Comparison of ENCODE assay signal across 18 mouse cellular contexts in genomic region chr10:11739574-11740368, GRCm38 (mm10).
DNase-seq lines count a peak whose midpoint lies in the region; ATAC-seq lines count a peak whose summit lies in the region.
"Had no signal": no experiment of that assay in that cellular context is flagged by ENCODE, and none has a peak within 500 bp of the region (broad histone marks: within the 10 kb centered on the region; RNA-seq: fewer than 3 reads in every experiment).

No protein-coding gene starts in this region.

- H3K27ac ChIP-seq in forebrain, embryonic 15.5 days (replicated peaks): no peak overlapping the region
- H3K27ac ChIP-seq in forebrain, embryonic 10.5 days: no peak overlapping the region
- 0 out of 2 replicates have a peak overlapping the region, but pooled peaks have one; percentile 17 for H3K27ac ChIP-seq in limb, embryonic 13.5 days
- H3K27ac ChIP-seq in limb, embryonic 10.5 days: no peak overlapping the region
- H3K27ac ChIP-seq in embryonic facial prominence, embryonic 13.5 days: no peak overlapping the region
- H3K27ac ChIP-seq in intestine, embryonic 16.5 days (ENCODE audit: low read length): no peak overlapping the region
- H3K27ac ChIP-seq in kidney, embryonic 16.5 days (ENCODE audit: low read length): no peak overlapping the region
- H3K27ac ChIP-seq: heart, embryonic 10.5 days; layer of hippocampus, adult 2 months had no signal

- no peaks in the 10 kb centered on the region for H3K9me3 ChIP-seq in forebrain, embryonic 15.5 days
- no peaks in the 10 kb centered on the region for H3K9me3 ChIP-seq in forebrain, embryonic 10.5 days
- no peaks in the 10 kb centered on the region for H3K9me3 ChIP-seq in limb, embryonic 13.5 days
- H3K9me3 ChIP-seq in limb, embryonic 10.5 days (replicated peaks): no peaks in the 10 kb centered on the region
- no peaks in the 10 kb centered on the region for H3K9me3 ChIP-seq in embryonic facial prominence, embryonic 13.5 days
- no peaks in the 10 kb centered on the region for H3K9me3 ChIP-seq in intestine, embryonic 16.5 days (ENCODE audit: control insufficient read depth, low read length)
- no peaks in the 10 kb centered on the region for H3K9me3 ChIP-seq in kidney, embryonic 16.5 days (ENCODE audit: low read length)
- H3K9me3 ChIP-seq: heart, embryonic 10.5 days had no signal

- ATAC-seq in forebrain, embryonic 15.5 days (replicated peaks): peak; percentile 55; the same call in 1 of the 2 replicates
- peak; percentile 75; the same call in 1 of the 2 replicates for ATAC-seq in limb, embryonic 13.5 days (ENCODE audit: low FRiP score, low read depth)
- 0 out of 2 replicates have a peak, but pooled peaks have one; percentile 26 for ATAC-seq in embryonic facial prominence, embryonic 13.5 days (ENCODE audit: insufficient number of reproducible peaks, insufficient read depth, low FRiP score, low TSS enrichment, low read depth)
- ATAC-seq in intestine, embryonic 16.5 days: 0 out of 2 replicates have a peak, but pooled peaks have one; percentile 23
- ATAC-seq in kidney, embryonic 16.5 days (ENCODE audit: low FRiP score, low TSS enrichment): no peak
- ATAC-seq: inflammation-experienced regulatory T-cells, adult 6 months had no signal

- no peak overlapping the region for H3K4me3 ChIP-seq in forebrain, embryonic 15.5 days
- no peak overlapping the region for H3K4me3 ChIP-seq in forebrain, embryonic 10.5 days
- no peak overlapping the region for H3K4me3 ChIP-seq in limb, embryonic 13.5 days
- no peak overlapping the region for H3K4me3 ChIP-seq in limb, embryonic 10.5 days
- no peak overlapping the region for H3K4me3 ChIP-seq in embryonic facial prominence, embryonic 13.5 days
- H3K4me3 ChIP-seq in intestine, embryonic 16.5 days (ENCODE audit: low read length): no peak overlapping the region
- no peak overlapping the region for H3K4me3 ChIP-seq in kidney, embryonic 16.5 days (ENCODE audit: low read length)
- H3K4me3 ChIP-seq: heart, embryonic 10.5 days; layer of hippocampus, adult 2 months had no signal

- no peaks in the 10 kb centered on the region for H3K27me3 ChIP-seq in forebrain, embryonic 15.5 days
- H3K27me3 ChIP-seq in forebrain, embryonic 10.5 days (ENCODE audit: poor library complexity, severe bottlenecking): no peaks in the 10 kb centered on the region
- H3K27me3 ChIP-seq in limb, embryonic 13.5 days: no peaks in the 10 kb centered on the region
- H3K27me3 ChIP-seq in limb, embryonic 10.5 days (ENCODE audit: low read depth, poor library complexity, severe bottlenecking): no peaks in the 10 kb centered on the region
- H3K27me3 ChIP-seq in embryonic facial prominence, embryonic 13.5 days: no peaks in the 10 kb centered on the region
- H3K27me3 ChIP-seq in intestine, embryonic 16.5 days (replicated peaks; ENCODE audit: control insufficient read depth, insufficient read depth, low read length): no peaks in the 10 kb centered on the region
- H3K27me3 ChIP-seq in kidney, embryonic 16.5 days (ENCODE audit: insufficient read depth, low read length): no peaks in the 10 kb centered on the region

- WGBS in forebrain, embryonic 15.5 days: 69% methylated on average over 5 of the region's 5 CpGs
- WGBS in forebrain, embryonic 10.5 days: 92% methylated on average over 5 of the region's 5 CpGs
- 36% methylated on average over 5 of the region's 5 CpGs for WGBS in limb, embryonic 13.5 days
- WGBS in limb, embryonic 10.5 days: 64% methylated on average over 5 of the region's 5 CpGs
- 62% methylated on average over 5 of the region's 5 CpGs for WGBS in embryonic facial prominence, embryonic 13.5 days
- 62% methylated on average over 5 of the region's 5 CpGs for WGBS in intestine, embryonic 16.5 days
- WGBS in kidney, embryonic 16.5 days: 71% methylated on average over 5 of the region's 5 CpGs

- H3K9ac ChIP-seq in forebrain, embryonic 15.5 days (replicated peaks): no peak overlapping the region
- no peak overlapping the region for H3K9ac ChIP-seq in limb, embryonic 13.5 days
- H3K9ac ChIP-seq in embryonic facial prominence, embryonic 13.5 days: no peak overlapping the region
- H3K9ac ChIP-seq in intestine, embryonic 16.5 days (ENCODE audit: low read depth, low read length): no peak overlapping the region
- H3K9ac ChIP-seq in kidney, embryonic 16.5 days (replicated peaks; ENCODE audit: low read length): no peak overlapping the region

- no peaks in the 10 kb centered on the region for H3K4me1 ChIP-seq in forebrain, embryonic 15.5 days
- no peaks in the 10 kb centered on the region for H3K4me1 ChIP-seq in forebrain, embryonic 10.5 days
- H3K4me1 ChIP-seq in limb, embryonic 13.5 days: peaks cover 12% of the 10 kb centered on the region
- no peaks in the 10 kb centered on the region for H3K4me1 ChIP-seq in limb, embryonic 10.5 days
- H3K4me1 ChIP-seq in embryonic facial prominence, embryonic 13.5 days: peaks cover 7% of the 10 kb centered on the region; the same call in 1 of the 2 replicates
- no peaks in the 10 kb centered on the region for H3K4me1 ChIP-seq in intestine, embryonic 16.5 days (ENCODE audit: control insufficient read depth, insufficient read depth, low read length)
- no peaks in the 10 kb centered on the region for H3K4me1 ChIP-seq in kidney, embryonic 16.5 days (ENCODE audit: insufficient read depth, low read length)
- H3K4me1 ChIP-seq: heart, embryonic 10.5 days had no signal

- DNase-seq in forebrain, embryonic 10.5 days (ENCODE audit: extremely low spot score, low spot score): no peak
- no peak for DNase-seq in limb, embryonic 10.5 days (ENCODE audit: low spot score)
- no peak for DNase-seq in cerebellum, adult 18-20 months
- DNase-seq: adrenal gland, postnatal 10 days; B cell, adult 2 months; gastrocnemius, postnatal 36 days; heart, postnatal 10 days; kidney, postnatal 10 days; retina, postnatal 1 day; thymus, adult 2 months had no signal

- H3K4me2 ChIP-seq in forebrain, embryonic 15.5 days (replicated peaks): no peak overlapping the region
- H3K4me2 ChIP-seq in limb, embryonic 13.5 days (replicated peaks): peak overlapping the region; percentile 15
- no peak overlapping the region; the same call in 1 of the 2 replicates for H3K4me2 ChIP-seq in embryonic facial prominence, embryonic 13.5 days
- no peak overlapping the region for H3K4me2 ChIP-seq in intestine, embryonic 16.5 days (ENCODE audit: low read depth, low read length)
- H3K4me2 ChIP-seq in kidney, embryonic 16.5 days (replicated peaks; ENCODE audit: low read depth, low read length): no peak overlapping the region

- no peaks in the 10 kb centered on the region for H3K36me3 ChIP-seq in forebrain, embryonic 15.5 days
- H3K36me3 ChIP-seq in forebrain, embryonic 10.5 days (replicated peaks): no peaks in the 10 kb centered on the region
- no peaks in the 10 kb centered on the region for H3K36me3 ChIP-seq in limb, embryonic 13.5 days
- H3K36me3 ChIP-seq in limb, embryonic 10.5 days: no peaks in the 10 kb centered on the region
- H3K36me3 ChIP-seq in embryonic facial prominence, embryonic 13.5 days: no peaks in the 10 kb centered on the region
- no peaks in the 10 kb centered on the region for H3K36me3 ChIP-seq in intestine, embryonic 16.5 days (ENCODE audit: control insufficient read depth, insufficient read depth, low read length)
- no peaks in the 10 kb centered on the region for H3K36me3 ChIP-seq in kidney, embryonic 16.5 days (ENCODE audit: insufficient read depth, low read length)
- H3K36me3 ChIP-seq: heart, embryonic 10.5 days had no signal
